Mouse (Mus musculus): ENCODE data around the gene Polr2h. TPM values are rescaled to one million over a fixed set of nuclear protein-coding genes. Genes with fewer than 3 reads are reported as not detected.

The Polr2h gene
- total and polyA plus RNA-seq, 3 experiments = 117 to 183 (median 157) TPM

GRCm38 (mm10) chr16:20701316-20701715 lies 16.1 kb upstream of the Polr2h start:
- Histone ChIP-seq H3K9me3 (replicated peaks; ENCODE audit: low read length) (no peaks in the 10 kb centered on the region), H3K4me3 (replicated peaks in 1 of 3; ENCODE audit: low read depth in 2 of 3, low read length in 2 of 3, poor library complexity in 1 of 3) (peak overlapping the region; percentile 39 to 49 (median 45)), H3K36me3 (replicated peaks in 1 of 2; ENCODE audit: control insufficient read depth in 1 of 2, insufficient read depth in 1 of 2, low read length in 1 of 2) (peaks cover 0 to 20% of the 10 kb centered on the region in 2 experiments), H3K27me3 (replicated peaks) (no peaks in the 10 kb centered on the region), H3K79me2 (replicated peaks; ENCODE audit: control insufficient read depth, extremely low read depth, insufficient read depth, poor library complexity, severe bottlenecking) (no peaks in the 10 kb centered on the region), H3K27ac (ENCODE audit: insufficient read depth, low read depth) (peak overlapping the region; percentile 62), H3K4me1 (ENCODE audit: control insufficient read depth in 1 of 2, insufficient read depth in 2 of 2) (peaks cover 13 to 52% of the 10 kb centered on the region in 2 experiments), H3K4me2 (ENCODE audit: insufficient read depth, low read depth, poor library complexity, severe bottlenecking) (peak overlapping the region; percentile 83; the same call in 1 of the 2 replicates), H3K9ac (ENCODE audit: insufficient read depth, low read depth) (peak overlapping the region; percentile 42)
- in situ Hi-C loops (cut with MboI; ENCODE audit: low pct_ligation_motif_present, low pct_unique_long_range_greater_than_20kb, low sequenced_read_pairs) = no loop called here
- DNase-seq (ENCODE audit: extremely low read depth) = no peak
- TF ChIP-seq ZNF384 (IDR thresholded peaks at IDR 0.05; ENCODE audit: low read depth, low read length) (peak; percentile 68; the same call in 1 of the 2 replicates), HCFC1 (IDR thresholded peaks at IDR 0.05; ENCODE audit: low read depth, low read length) (no peak)
- dilution Hi-C loops (cut with MboI; ENCODE audit: extremely low pct_ligation_motif_present, extremely low pct_unique_long_range_greater_than_20kb, low sequenced_read_pairs) = no loop called here

DNA sequence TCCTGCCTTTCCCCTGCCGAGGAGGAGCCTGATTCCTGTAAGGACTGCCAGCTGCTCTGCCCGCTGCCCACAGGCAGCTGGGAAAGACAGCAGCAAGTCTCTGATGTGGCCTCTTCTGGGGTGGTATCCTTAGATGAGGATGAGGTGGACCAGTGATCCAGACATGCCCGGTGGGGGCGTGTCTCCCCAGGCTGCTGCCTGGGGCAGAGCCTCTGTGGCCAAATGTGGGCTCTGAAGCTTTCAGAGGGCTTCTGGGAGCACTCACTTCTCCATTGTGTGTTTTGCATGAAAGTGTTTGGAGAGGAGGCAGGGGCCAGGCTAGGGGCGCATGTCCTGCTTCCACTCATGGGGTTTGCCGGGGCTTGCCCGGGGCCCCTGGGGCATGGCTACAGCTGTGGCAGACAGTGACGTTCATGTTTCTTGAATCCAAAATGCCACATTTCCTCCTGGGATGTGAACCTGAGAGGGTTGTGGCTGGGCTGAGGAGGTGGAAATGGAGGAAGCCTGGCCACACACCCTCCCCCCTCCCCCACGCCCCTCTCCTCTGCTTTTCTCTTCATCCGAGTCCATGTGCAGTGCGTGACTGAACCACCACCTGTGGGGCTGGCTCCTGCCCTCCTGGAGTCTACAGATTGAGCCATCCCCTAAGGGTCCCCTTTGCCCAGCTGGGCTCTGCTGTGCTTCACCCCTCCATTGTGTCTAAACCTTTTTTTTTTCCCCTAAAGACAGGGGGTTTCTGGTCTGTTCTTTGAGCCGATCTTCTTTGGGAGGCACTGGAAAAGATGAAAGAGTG lies 15.5 kb upstream of the Polr2h start:
- Histone ChIP-seq H3K36me3 (replicated peaks in 1 of 2; ENCODE audit: control insufficient read depth in 1 of 2, insufficient read depth in 1 of 2, low read length in 1 of 2) (peaks cover 0 to 20% of the 10 kb centered on the region in 2 experiments), H3K4me3 (replicated peaks in 1 of 3; ENCODE audit: low read depth in 2 of 3, low read length in 2 of 3, poor library complexity in 1 of 3) (peak overlapping the region; percentile 39 to 49 (median 45)), H3K79me2 (replicated peaks; ENCODE audit: control insufficient read depth, extremely low read depth, insufficient read depth, poor library complexity, severe bottlenecking) (no peaks in the 10 kb centered on the region), H3K27ac (ENCODE audit: insufficient read depth, low read depth) (peak overlapping the region; percentile 80), H3K9me3 (replicated peaks; ENCODE audit: low read length) (no peaks in the 10 kb centered on the region), H3K4me2 (ENCODE audit: insufficient read depth, low read depth, poor library complexity, severe bottlenecking) (peak overlapping the region; percentile 83), H3K27me3 (replicated peaks) (no peaks in the 10 kb centered on the region), H3K9ac (ENCODE audit: insufficient read depth, low read depth) (peak overlapping the region; percentile 55), H3K4me1 (ENCODE audit: control insufficient read depth in 1 of 2, insufficient read depth in 2 of 2) (peaks cover 13 to 58% of the 10 kb centered on the region in 2 experiments)
- in situ Hi-C loops (cut with MboI; ENCODE audit: low pct_ligation_motif_present, low pct_unique_long_range_greater_than_20kb, low sequenced_read_pairs) (no loop called here), dilution Hi-C loops (cut with MboI; ENCODE audit: extremely low pct_ligation_motif_present, extremely low pct_unique_long_range_greater_than_20kb, low sequenced_read_pairs) (no loop called here)
- DNase-seq (ENCODE audit: extremely low read depth) = peak; percentile 95
- TF ChIP-seq CTCF (conservative IDR thresholded peaks at IDR 0.05 in 1 of 2, IDR thresholded peaks at IDR 0.05 in 1 of 2; ENCODE audit: low read depth in 2 of 2, low read length in 2 of 2) = no peak
- peak; percentile 62; the same call in 1 of the 2 replicates for TF ChIP-seq HCFC1 (IDR thresholded peaks at IDR 0.05; ENCODE audit: low read depth, low read length)
- peak; percentile 90 for TF ChIP-seq MXI1 (IDR thresholded peaks at IDR 0.05; ENCODE audit: low read depth, low read length)
- TF ChIP-seq MAFK (IDR thresholded peaks at IDR 0.05; ENCODE audit: insufficient replicate concordance, low read length) = peak; percentile 57; the same call in 1 of the 2 replicates
- peak; percentile 25; the same call in 1 of the 2 replicates for TF ChIP-seq UBTF (IDR thresholded peaks at IDR 0.05; ENCODE audit: low read depth, low read length)
- TF ChIP-seq NRF1 (IDR thresholded peaks at IDR 0.05; ENCODE audit: low read depth, low read length) = peak; percentile 72
- peak; percentile 59; the same call in 1 of the 2 replicates for TF ChIP-seq ELF1 (IDR thresholded peaks at IDR 0.05; ENCODE audit: low read depth, low read length)
- peak; percentile 89 for TF ChIP-seq MAX (IDR thresholded peaks at IDR 0.05; ENCODE audit: low read length)
- no peak for TF ChIP-seq ZKSCAN1 (IDR thresholded peaks at IDR 0.05; ENCODE audit: borderline replicate concordance, low read depth, low read length)
- peak; percentile 94 for TF ChIP-seq EP300 (IDR thresholded peaks at IDR 0.05; ENCODE audit: low read length)
- peak; percentile 92 for TF ChIP-seq MEF2A (IDR thresholded peaks at IDR 0.05; ENCODE audit: borderline replicate concordance, low read depth, low read length)
- peak; percentile 98 for TF ChIP-seq ETS1 (conservative IDR thresholded peaks at IDR 0.05; ENCODE audit: low read depth, low read length)
- no peak; the same call in 1 of the 2 replicates for TF ChIP-seq USF1 (IDR thresholded peaks at IDR 0.05; ENCODE audit: low read depth, low read length)
- TF ChIP-seq CHD1 (IDR thresholded peaks at IDR 0.05; ENCODE audit: low read depth, low read length) = peak; percentile 96
- TF ChIP-seq MYC (IDR thresholded peaks at IDR 0.05; ENCODE audit: low read depth, low read length) = peak; percentile 91
- TF ChIP-seq USF2 (conservative IDR thresholded peaks at IDR 0.05; ENCODE audit: low read depth, low read length) = no peak
- TF ChIP-seq SIN3A (IDR thresholded peaks at IDR 0.05; ENCODE audit: low read length) = peak; percentile 94
- TF ChIP-seq NELFE (IDR thresholded peaks at IDR 0.05; ENCODE audit: low read depth, low read length) = peak; percentile 86
- peak; percentile 98 for TF ChIP-seq IRF4 (IDR thresholded peaks at IDR 0.05; ENCODE audit: low read depth, low read length)
- no peak for TF ChIP-seq RAD21 (IDR thresholded peaks at IDR 0.05; ENCODE audit: low read depth, low read length)
- peak; percentile 95 for TF ChIP-seq RCOR1 (conservative IDR thresholded peaks at IDR 0.05; ENCODE audit: low read depth, low read length)
- TF ChIP-seq JUND (conservative IDR thresholded peaks at IDR 0.05; ENCODE audit: low read depth, low read length) = 0 out of 2 replicates have a peak, but pooled peaks have one; percentile 24
- TF ChIP-seq ZNF384 (IDR thresholded peaks at IDR 0.05; ENCODE audit: low read depth, low read length) = 0 out of 2 replicates have a peak, but pooled peaks have one; percentile 36
- TF ChIP-seq GABPA (IDR thresholded peaks at IDR 0.05; ENCODE audit: insufficient replicate concordance, low read depth, low read length) = no peak
- TF ChIP-seq POLR2A (IDR thresholded peaks at IDR 0.05; ENCODE audit: low read depth, low read length) = peak; percentile 72; the same call in 1 of the 2 replicates
- peak; percentile 81 for TF ChIP-seq BHLHE40 (IDR thresholded peaks at IDR 0.05; ENCODE audit: low read depth, low read length)
- peak; percentile 96 for TF ChIP-seq MAZ (IDR thresholded peaks at IDR 0.05; ENCODE audit: low read depth, low read length)
- TF ChIP-seq E2F4 (IDR thresholded peaks at IDR 0.05; ENCODE audit: insufficient replicate concordance, low read depth, low read length) = no peak
- TF ChIP-seq ZMIZ1 (IDR thresholded peaks at IDR 0.05; ENCODE audit: low read depth, low read length) = peak; percentile 88
- TF ChIP-seq TBP (conservative IDR thresholded peaks at IDR 0.05; ENCODE audit: low read depth, low read length) = peak; percentile 55
